Mouse (Mus musculus) small intestine, adult 2 months (tissue): ENCODE measurements around the gene Dock3.

Experiments
- CTCF ChIP-seq: fragments of 200-500 bp; IDR thresholded peaks from 2 replicates; pipeline ENCODE4 v1.5.1; 2012; ENCODE audit warnings: low read depth, mild to moderate bottlenecking, control low read depth, inconsistent platforms, low read length, moderate library complexity, mixed read lengths; ENCODE audit not compliant: insufficient replicate concordance, insufficient read length; ENCODE audit errors: extremely low read depth
- POLR2A ChIP-seq: fragments of 200-500 bp; IDR thresholded peaks from 2 replicates; pipeline ENCODE4 v1.6.1; 2012; ENCODE audit warnings: low read depth, mild to moderate bottlenecking, control low read depth, inconsistent platforms, low read length, moderate library complexity

- TF ChIP-seq CTCF: no peak
- TF ChIP-seq POLR2A: no peak
These were observed 43.0 kb upstream of the Dock3 start for GRCm38 (mm10) chr9:107274751-107275150.
